Mouse (Mus musculus): Measurements from ENCODE around the gene Cfap126. TPM values are rescaled to one million over a fixed set of nuclear protein-coding genes. Genes with fewer than 3 reads are reported as not detected.

The Cfap126 gene
- polyA plus RNA-seq, 1 experiment from 2014 or later, result 5.6 TPM

GRCm38 (mm10) chr1:171169913-171170312, 56.2 kb downstream of the Cfap126 start:
- Histone ChIP-seq H3K4me1 (ENCODE audit: control insufficient read depth, insufficient read depth, low read length) (0 out of 2 replicates have a peak, but pooled peaks cover 3% of the 10 kb centered on the region), H3K4me3 (ENCODE audit: low read depth, low read length) (no peak overlapping the region), H3K27me3 (ENCODE audit: control insufficient read depth, insufficient read depth, low read length) (no peaks in the 10 kb centered on the region; the same call in 1 of the 2 replicates), H3K9me3 (replicated peaks; ENCODE audit: control insufficient read depth, low read length) (no peaks in the 10 kb centered on the region), H3K4me2 (no peak overlapping the region), H3K27ac (ENCODE audit: low read depth, low read length) (no peak overlapping the region), H3K9ac (ENCODE audit: low read depth, low read length) (no peak overlapping the region), H3K36me3 (ENCODE audit: control insufficient read depth, insufficient read depth, low read length) (no peaks in the 10 kb centered on the region)
- WGBS (ENCODE audit: insufficient replicate concordance), result 42% methylated on average over 3 of the region's 3 CpGs
- no peak for ATAC-seq (replicated peaks; ENCODE audit: insufficient number of reproducible peaks, low FRiP score, low TSS enrichment)

- 30% methylated on average over 3 of the region's 3 CpGs for WGBS (ENCODE audit: insufficient replicate concordance)
- Histone ChIP-seq H3K4me1 (ENCODE audit: control insufficient read depth, insufficient read depth, low read length) (0 out of 2 replicates have a peak, but pooled peaks cover 3% of the 10 kb centered on the region), H3K9ac (ENCODE audit: low read depth, low read length) (no peak overlapping the region), H3K36me3 (ENCODE audit: control insufficient read depth, insufficient read depth, low read length) (no peaks in the 10 kb centered on the region), H3K9me3 (replicated peaks; ENCODE audit: control insufficient read depth, low read length) (no peaks in the 10 kb centered on the region), H3K4me3 (ENCODE audit: low read depth, low read length) (no peak overlapping the region), H3K27ac (ENCODE audit: low read depth, low read length) (peak overlapping the region; percentile 66), H3K4me2 (no peak overlapping the region), H3K27me3 (ENCODE audit: control insufficient read depth, insufficient read depth, low read length) (no peaks in the 10 kb centered on the region; the same call in 1 of the 2 replicates)
- ATAC-seq (replicated peaks; ENCODE audit: insufficient number of reproducible peaks, low FRiP score, low TSS enrichment), result no peak
Measured at GRCm38 (mm10) chr1:171171138-171171537, 57.4 kb downstream of the Cfap126 start.

- no peak for ATAC-seq (replicated peaks; ENCODE audit: insufficient number of reproducible peaks, low FRiP score, low TSS enrichment)
- H3K9ac ChIP-seq (ENCODE audit: low read depth, low read length), result no peak overlapping the region
- H3K4me3 ChIP-seq (ENCODE audit: low read depth, low read length), result no peak overlapping the region
- 83% methylated on average over 8 of the region's 8 CpGs for WGBS (ENCODE audit: insufficient replicate concordance)
- no peaks in the 10 kb centered on the region for H3K36me3 ChIP-seq (ENCODE audit: control insufficient read depth, insufficient read depth, low read length)
- no peaks in the 10 kb centered on the region; the same call in 1 of the 2 replicates for H3K27me3 ChIP-seq (ENCODE audit: control insufficient read depth, insufficient read depth, low read length)
- H3K9me3 ChIP-seq (replicated peaks; ENCODE audit: control insufficient read depth, low read length), result no peaks in the 10 kb centered on the region
- H3K4me2 ChIP-seq, result no peak overlapping the region
- 0 out of 2 replicates have a peak, but pooled peaks cover 3% of the 10 kb centered on the region for H3K4me1 ChIP-seq (ENCODE audit: control insufficient read depth, insufficient read depth, low read length)
- no peak overlapping the region for H3K27ac ChIP-seq (ENCODE audit: low read depth, low read length)
Measured at GRCm38 (mm10) chr1:171172779-171173178, 59.1 kb downstream of the Cfap126 start.

Small RNAs within 50 kb of the gene (microRNA-seq; reads per million reads assigned to microRNA genes)
- gene Gm27552 (ENCODE audit: borderline number of aligned reads) (not detected), gene Gm27844 (ENCODE audit: borderline number of aligned reads) (not detected), gene Mir6546 (ENCODE audit: borderline number of aligned reads) (17.1 reads per million, percentile 49 among the genes with 10 or more reads in this experiment)

Other genes with a start within 250 kb of the Cfap126 start
- 13.7 and 17.0 TPM in 2 replicates for gene Atf6, start 246.1 kb upstream of the Cfap126 start, polyA plus RNA-seq (2014; fragmentation: Nextera tagmentation; extraction: Ambion mirVana)
- 0.38 and 0.66 TPM in 2 replicates for gene Gm26620, start 228.9 kb upstream of the Cfap126 start, polyA plus RNA-seq (2014; fragmentation: Nextera tagmentation; extraction: Ambion mirVana)
- gene Dusp12, start 228.4 kb upstream of the Cfap126 start, polyA plus RNA-seq (2014; fragmentation: Nextera tagmentation; extraction: Ambion mirVana), result 25.6 and 28.0 TPM in 2 replicates
- gene Fcrlb, start 201.0 kb upstream of the Cfap126 start, polyA plus RNA-seq (2014; fragmentation: Nextera tagmentation; extraction: Ambion mirVana), result not detected in 2 replicates
- 0.36 TPM in 1 of 2 replicates, not detected in the other for gene Fcrla, start 186.3 kb upstream of the Cfap126 start, polyA plus RNA-seq (2014; fragmentation: Nextera tagmentation; extraction: Ambion mirVana)
- gene Fcgr2b, start 137.4 kb upstream of the Cfap126 start, polyA plus RNA-seq (2014; fragmentation: Nextera tagmentation; extraction: Ambion mirVana), result 0.59 TPM in 1 of 2 replicates, not detected in the other
- 0.23 TPM in 1 of 2 replicates, not detected in the other for gene Fcgr4, start 95.0 kb upstream of the Cfap126 start, polyA plus RNA-seq (2014; fragmentation: Nextera tagmentation; extraction: Ambion mirVana)
- gene Fcgr3, start 49.0 kb upstream of the Cfap126 start, polyA plus RNA-seq (2014; fragmentation: Nextera tagmentation; extraction: Ambion mirVana), result 3.8 and 4.4 TPM in 2 replicates
- gene Sdhc, start 36.7 kb downstream of the Cfap126 start, polyA plus RNA-seq (2014; fragmentation: Nextera tagmentation; extraction: Ambion mirVana), result 426 and 502 TPM in 2 replicates
- gene Mpz, start 36.8 kb downstream of the Cfap126 start, polyA plus RNA-seq (2014; fragmentation: Nextera tagmentation; extraction: Ambion mirVana), result 0.30 TPM in 1 of 2 replicates, not detected in the other
- 36.2 and 40.0 TPM in 2 replicates for gene Pcp4l1, start 82.3 kb downstream of the Cfap126 start, polyA plus RNA-seq (2014; fragmentation: Nextera tagmentation; extraction: Ambion mirVana)
- 0.11 and 0.19 TPM in 2 replicates for gene Nr1i3, start 100.1 kb downstream of the Cfap126 start, polyA plus RNA-seq (2014; fragmentation: Nextera tagmentation; extraction: Ambion mirVana)
- 44.1 and 53.2 TPM in 2 replicates for gene Tomm40l, start 108.6 kb downstream of the Cfap126 start, polyA plus RNA-seq (2014; fragmentation: Nextera tagmentation; extraction: Ambion mirVana)
- 13.6 and 55.4 TPM in 2 replicates for gene Apoa2, start 111.1 kb downstream of the Cfap126 start, polyA plus RNA-seq (2014; fragmentation: Nextera tagmentation; extraction: Ambion mirVana)
- gene Fcer1g, start 120.4 kb downstream of the Cfap126 start, polyA plus RNA-seq (2014; fragmentation: Nextera tagmentation; extraction: Ambion mirVana), result 12.1 and 18.4 TPM in 2 replicates
- 1.5 and 1.7 TPM in 2 replicates for gene Adamts4, start 136.5 kb downstream of the Cfap126 start, polyA plus RNA-seq (2014; fragmentation: Nextera tagmentation; extraction: Ambion mirVana)
- 446 and 471 TPM in 2 replicates for gene Ndufs2, start 137.5 kb downstream of the Cfap126 start, polyA plus RNA-seq (2014; fragmentation: Nextera tagmentation; extraction: Ambion mirVana)
- 48.4 and 49.4 TPM in 2 replicates for gene B4galt3, start 156.4 kb downstream of the Cfap126 start, polyA plus RNA-seq (2014; fragmentation: Nextera tagmentation; extraction: Ambion mirVana)
- 59.9 and 60.7 TPM in 2 replicates for gene Ppox, start 167.3 kb downstream of the Cfap126 start, polyA plus RNA-seq (2014; fragmentation: Nextera tagmentation; extraction: Ambion mirVana)
- gene Usp21, start 174.1 kb downstream of the Cfap126 start, polyA plus RNA-seq (2014; fragmentation: Nextera tagmentation; extraction: Ambion mirVana), result 51.2 TPM in 2 replicates
- gene Ufc1, start 181.1 kb downstream of the Cfap126 start, polyA plus RNA-seq (2014; fragmentation: Nextera tagmentation; extraction: Ambion mirVana), result 90.3 and 92.9 TPM in 2 replicates
- gene Dedd, start 215.2 kb downstream of the Cfap126 start, polyA plus RNA-seq (2014; fragmentation: Nextera tagmentation; extraction: Ambion mirVana), result 40.4 and 45.4 TPM in 2 replicates
- gene Nit1, start 231.7 kb downstream of the Cfap126 start, polyA plus RNA-seq (2014; fragmentation: Nextera tagmentation; extraction: Ambion mirVana), result 24.8 and 30.9 TPM in 2 replicates
- gene Pfdn2, start 231.8 kb downstream of the Cfap126 start, polyA plus RNA-seq (2014; fragmentation: Nextera tagmentation; extraction: Ambion mirVana), result 49.5 and 51.3 TPM in 2 replicates
- 0.49 and 0.51 TPM in 2 replicates for gene Klhdc9, start 246.9 kb downstream of the Cfap126 start, polyA plus RNA-seq (2014; fragmentation: Nextera tagmentation; extraction: Ambion mirVana)

Data from heart, embryonic 11.5 days (tissue).